In the genomic region with DNA sequence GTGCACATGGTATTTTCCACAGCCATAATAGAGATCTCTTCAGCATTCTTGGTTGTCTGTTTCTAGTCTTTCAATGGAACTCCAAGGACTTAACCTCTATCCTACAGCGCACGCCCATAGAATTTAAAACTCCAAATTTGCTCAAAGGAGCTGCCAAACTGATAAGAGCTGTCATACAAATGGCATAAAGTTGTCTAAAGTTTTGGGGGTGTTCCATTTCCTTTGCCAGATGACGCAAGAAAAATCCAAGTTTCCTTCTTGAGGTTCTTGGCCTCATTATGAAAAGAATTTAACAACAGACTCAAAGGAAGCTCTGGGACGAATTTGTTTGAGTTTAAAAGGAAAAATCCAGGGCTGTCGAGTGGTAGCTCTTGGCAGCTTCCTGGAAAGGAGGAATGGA, we compare ENCODE assay signal across 23 mouse cellular contexts.
A peak's percentile ranks its signal among the peaks of the same experiment; 100 is the strongest.
DNase-seq lines count a peak whose midpoint lies in the region; ATAC-seq and TF ChIP-seq lines count a peak whose summit lies in the region.
"Had no signal": no experiment of that assay in that cellular context is flagged by ENCODE, and none has a peak within 500 bp of the region (broad histone marks: within the 10 kb centered on the region; RNA-seq: fewer than 3 reads in every experiment).

No protein-coding gene starts in this region.

- no peak overlapping the region for H3K27ac ChIP-seq in heart, embryonic 10.5 days
- H3K27ac ChIP-seq in kidney, adult 2 months (ENCODE audit: insufficient read depth, low read depth, low read length): peak overlapping the region; percentile 60; the same call in 1 of the 2 replicates
- 0 out of 2 replicates have a peak overlapping the region, but pooled peaks have one; percentile 67 for H3K27ac ChIP-seq in lung, embryonic 14.5 days (ENCODE audit: low read depth)
- peak overlapping the region; percentile 36; the same call in 1 of the 2 replicates for H3K27ac ChIP-seq in embryonic fibroblast, embryonic 13.5 days (ENCODE audit: insufficient read depth, low read length)
- H3K27ac ChIP-seq: hindbrain, embryonic 13.5 days had no signal

- intact Hi-C loops in heart, postnatal 36 days (cut with DNase I): no loop called here

- peaks cover 10% of the 10 kb centered on the region; the same call in 1 of the 2 replicates for H3K4me1 ChIP-seq in heart, embryonic 10.5 days
- H3K4me1 ChIP-seq in kidney, adult 2 months (ENCODE audit: control insufficient read depth, insufficient read depth, low read length): peaks cover 5% of the 10 kb centered on the region; the same call in 1 of the 2 replicates
- H3K4me1 ChIP-seq in lung, embryonic 14.5 days (ENCODE audit: insufficient read depth): no peaks in the 10 kb centered on the region
- H3K4me1 ChIP-seq in embryonic fibroblast, embryonic 13.5 days (ENCODE audit: control insufficient read depth, insufficient read depth, low read length): no peaks in the 10 kb centered on the region; the same call in 1 of the 2 replicates
- H3K4me1 ChIP-seq: hindbrain, embryonic 13.5 days had no signal

- ATAC-seq in lung, embryonic 14.5 days (ENCODE audit: insufficient read depth): no peak
- ATAC-seq: intestine, embryonic 16.5 days; midbrain, embryonic 16.5 days had no signal

- WGBS in heart, embryonic 10.5 days: 78% methylated on average over 5 of the region's 5 CpGs
- WGBS in kidney, adult 2 months: 77% methylated on average over 5 of the region's 5 CpGs
- WGBS in lung, embryonic 14.5 days: 41% methylated on average over 5 of the region's 5 CpGs

- no peak overlapping the region for H3K4me3 ChIP-seq in heart, embryonic 10.5 days
- no peak overlapping the region for H3K4me3 ChIP-seq in kidney, adult 2 months (ENCODE audit: insufficient read depth, low read depth, low read length)
- H3K4me3 ChIP-seq in lung, embryonic 14.5 days (ENCODE audit: low read depth, low read length): no peak overlapping the region
- H3K4me3 ChIP-seq in embryonic fibroblast, embryonic 13.5 days (ENCODE audit: insufficient read depth, low read length): no peak overlapping the region
- H3K4me3 ChIP-seq: hindbrain, embryonic 13.5 days had no signal

- H3K27me3 ChIP-seq in heart, embryonic 10.5 days (ENCODE audit: insufficient read depth, poor library complexity, severe bottlenecking): no peaks in the 10 kb centered on the region
- no peaks in the 10 kb centered on the region; the same call in 1 of the 2 replicates for H3K27me3 ChIP-seq in kidney, adult 2 months (replicated peaks; ENCODE audit: control insufficient read depth, insufficient read depth, low read length)
- H3K27me3 ChIP-seq in lung, embryonic 14.5 days (ENCODE audit: insufficient read depth, low read length): no peaks in the 10 kb centered on the region
- H3K27me3 ChIP-seq: hindbrain, embryonic 13.5 days had no signal

- H3K36me3 ChIP-seq in heart, embryonic 10.5 days: no peaks in the 10 kb centered on the region
- no peaks in the 10 kb centered on the region for H3K36me3 ChIP-seq in kidney, adult 2 months (ENCODE audit: control insufficient read depth, insufficient read depth, low read length)
- no peaks in the 10 kb centered on the region for H3K36me3 ChIP-seq in lung, embryonic 14.5 days (ENCODE audit: insufficient read depth)
- H3K36me3 ChIP-seq: hindbrain, embryonic 13.5 days had no signal

- H3K9ac ChIP-seq in lung, embryonic 14.5 days: no peak overlapping the region
- H3K9ac ChIP-seq: hindbrain, embryonic 13.5 days had no signal

- H3K4me2 ChIP-seq in lung, embryonic 14.5 days: no peak overlapping the region
- H3K4me2 ChIP-seq: hindbrain, embryonic 13.5 days; midbrain, embryonic 11.5 days had no signal

- TF ChIP-seq POLR2A in kidney, adult 2 months (IDR thresholded peaks at IDR 0.05; ENCODE audit: low read depth, low read length): no peak
- no peak for TF ChIP-seq POLR2A in embryonic fibroblast, embryonic 13.5 days (IDR thresholded peaks at IDR 0.05; ENCODE audit: low read depth, low read length)

- no peaks in the 10 kb centered on the region for H3K9me3 ChIP-seq in heart, embryonic 10.5 days
- no peaks in the 10 kb centered on the region for H3K9me3 ChIP-seq in lung, embryonic 14.5 days (ENCODE audit: low read depth, low read length)
- H3K9me3 ChIP-seq: hindbrain, embryonic 13.5 days had no signal

- TF ChIP-seq CTCF in kidney, adult 2 months (conservative IDR thresholded peaks at IDR 0.05; ENCODE audit: insufficient read depth, insufficient read length, low read depth, low read length): no peak
- TF ChIP-seq CTCF in lung, embryonic 14.5 days (IDR thresholded peaks at IDR 0.05; ENCODE audit: low read depth): no peak
- TF ChIP-seq CTCF in embryonic fibroblast, embryonic 13.5 days (IDR thresholded peaks at IDR 0.05; ENCODE audit: borderline replicate concordance, insufficient read depth, low read length): no peak

- DNase-seq in heart, embryonic 10.5 days (ENCODE audit: low spot score): peak; percentile 31
- no peak for DNase-seq in heart, postnatal 36 days
- DNase-seq in kidney, adult 2 months: peak; percentile 10
- DNase-seq in kidney, postnatal 36 days: no peak
- DNase-seq in lung, embryonic 14.5 days: peak; percentile 65
- DNase-seq in lung, postnatal 10 days: no peak
- no peak for DNase-seq in spleen, adult 12 weeks (ENCODE audit: low spot score)
- DNase-seq: adrenal gland, adult 8-10 months; cerebellum, adult 2 months; cerebellum, postnatal 14 days; gastrocnemius, postnatal 10 days; heart, postnatal 4 days; layer of hippocampus, postnatal 36 days; left cerebral cortex, postnatal 4 days; liver; right cerebral cortex, postnatal 25 days; spleen, adult 18-20 months; thymus, postnatal 14 days had no signal

Comparison
In these comparisons a context has a peak if more than half of its experiments do, and no peak if none do; other contexts are left out.
1. DNase-seq: peak in heart, embryonic 10.5 days (single experiment), kidney, adult 2 months (single experiment) and lung, embryonic 14.5 days (single experiment); none in heart, postnatal 36 days (0 of 2), kidney, postnatal 36 days (0 of 2), lung, postnatal 10 days (single experiment) and spleen, adult 12 weeks (single experiment).